Mouse (Mus musculus): ENCODE measurements around the gene Gzmf. TPM values are rescaled to one million over a fixed set of nuclear protein-coding genes. Genes with fewer than 3 reads are reported as not detected.
"Not testable (repeated sequence)": the region's sequence is repeated elsewhere in the genome, so short reads cannot be mapped to it uniquely, and the experiment has no call there.

Gene Gzmf
- total RNA-seq (2017) = not detected in 3 replicates

- ATAC-seq (replicated peaks; ENCODE audit: insufficient number of reproducible peaks, low FRiP score, low TSS enrichment, poor library complexity, severe bottlenecking) = no peak
Observed at GRCm38 (mm10) chr14:56211317-56211716, at the start of gene Gzmf. TSS of gene Gzmf (minus strand) at chr14:56211417.

GRCm38 (mm10) chr14:56240409-56240808, 29.2 kb upstream of the Gzmf start:
- ATAC-seq (replicated peaks; ENCODE audit: insufficient number of reproducible peaks, low FRiP score, low TSS enrichment, poor library complexity, severe bottlenecking) = no peak

GRCm38 (mm10) chr14:56234556-56234955, 23.3 kb upstream of the Gzmf start, which contains the start of gene Gzmc:
TSS of gene Gzmc (minus strand) at chr14:56234656.
- ATAC-seq (replicated peaks; ENCODE audit: insufficient number of reproducible peaks, low FRiP score, low TSS enrichment, poor library complexity, severe bottlenecking) = no peak

- no peak for ATAC-seq (replicated peaks; ENCODE audit: insufficient number of reproducible peaks, low FRiP score, low TSS enrichment, poor library complexity, severe bottlenecking)
Observed at GRCm38 (mm10) chr14:56205613-56206012, 5.6 kb downstream of the Gzmf start.

- not testable (repeated sequence) for ATAC-seq (replicated peaks; ENCODE audit: insufficient number of reproducible peaks, low FRiP score, low TSS enrichment, poor library complexity, severe bottlenecking)
Observed at GRCm38 (mm10) chr14:56205021-56205420, 6.2 kb downstream of the Gzmf start.

GRCm38 (mm10) chr14:56203975-56204374, 7.2 kb downstream of the Gzmf start:
- ATAC-seq (replicated peaks; ENCODE audit: insufficient number of reproducible peaks, low FRiP score, low TSS enrichment, poor library complexity, severe bottlenecking) = peak; percentile 70; the same call in 1 of the 2 replicates

- no peak for ATAC-seq (replicated peaks; ENCODE audit: insufficient number of reproducible peaks, low FRiP score, low TSS enrichment, poor library complexity, severe bottlenecking)
Observed at GRCm38 (mm10) chr14:56186946-56187345, 24.3 kb downstream of the Gzmf start.

- ATAC-seq (replicated peaks; ENCODE audit: insufficient number of reproducible peaks, low FRiP score, low TSS enrichment, poor library complexity, severe bottlenecking) = no peak
Observed at GRCm38 (mm10) chr14:56186521-56186920, 24.7 kb downstream of the Gzmf start.

- ATAC-seq (replicated peaks; ENCODE audit: insufficient number of reproducible peaks, low FRiP score, low TSS enrichment, poor library complexity, severe bottlenecking) = not testable (repeated sequence)
Observed at GRCm38 (mm10) chr14:56177651-56178050, 33.6 kb downstream of the Gzmf start.

GRCm38 (mm10) chr14:56174499-56174898, 36.7 kb downstream of the Gzmf start, which contains the start of gene Gzmn:
TSS of gene Gzmn (minus strand) at chr14:56174599.
- no peak for ATAC-seq (replicated peaks; ENCODE audit: insufficient number of reproducible peaks, low FRiP score, low TSS enrichment, poor library complexity, severe bottlenecking)

- ATAC-seq (replicated peaks; ENCODE audit: insufficient number of reproducible peaks, low FRiP score, low TSS enrichment, poor library complexity, severe bottlenecking) = no peak
Observed at GRCm38 (mm10) chr14:56173396-56173795, 37.8 kb downstream of the Gzmf start.

- ATAC-seq (replicated peaks; ENCODE audit: insufficient number of reproducible peaks, low FRiP score, low TSS enrichment, poor library complexity, severe bottlenecking) = no peak
Observed at GRCm38 (mm10) chr14:56172744-56173143, 38.5 kb downstream of the Gzmf start.

- no peak for ATAC-seq (replicated peaks; ENCODE audit: insufficient number of reproducible peaks, low FRiP score, low TSS enrichment, poor library complexity, severe bottlenecking)
Observed at GRCm38 (mm10) chr14:56168009-56168408, 43.2 kb downstream of the Gzmf start.

GRCm38 (mm10) chr14:56162109-56162508, 49.1 kb downstream of the Gzmf start:
- ATAC-seq (replicated peaks; ENCODE audit: insufficient number of reproducible peaks, low FRiP score, low TSS enrichment, poor library complexity, severe bottlenecking) = no peak

- not testable (repeated sequence) for ATAC-seq (replicated peaks; ENCODE audit: insufficient number of reproducible peaks, low FRiP score, low TSS enrichment, poor library complexity, severe bottlenecking)
Observed at GRCm38 (mm10) chr14:56159479-56159878, 51.7 kb downstream of the Gzmf start, which contains the start of gene Gzmg. TSS of gene Gzmg (minus strand) at chr14:56159579.

GRCm38 (mm10) chr14:56155340-56155739, 55.9 kb downstream of the Gzmf start:
- ATAC-seq (replicated peaks; ENCODE audit: insufficient number of reproducible peaks, low FRiP score, low TSS enrichment, poor library complexity, severe bottlenecking) = no peak

Other genes starting within 250 kb of the Gzmf start
- gene Mcpt1, start 193.4 kb downstream of the Gzmf start, total RNA-seq (2017) = not detected in 3 replicates
- not detected in 3 replicates for gene Mcpt9, start 180.9 kb downstream of the Gzmf start, total RNA-seq (2017)
- not detected in 3 replicates for gene Mcpt2, start 169.4 kb downstream of the Gzmf start, total RNA-seq (2017)
- gene Mcpt4, start 149.1 kb downstream of the Gzmf start, total RNA-seq (2017) = not detected in 3 replicates
- gene Mcpt8, start 126.1 kb downstream of the Gzmf start, total RNA-seq (2017) = 8.4 to 33.5 TPM (median 9.9 TPM) in 3 replicates
- 0.43 TPM in 1 of 3 replicates, not detected in the others for gene Ctsg, start 108.8 kb downstream of the Gzmf start, total RNA-seq (2017)
- gene Gzme, start 90.8 kb downstream of the Gzmf start, total RNA-seq (2017) = not detected in 3 replicates
- gene Gzmd, start 78.8 kb downstream of the Gzmf start, total RNA-seq (2017) = not detected in 3 replicates
- gene Gzmg, start 51.8 kb downstream of the Gzmf start, total RNA-seq (2017) = not detected in 3 replicates
- 1.8 TPM in 1 of 3 replicates, not detected in the others for gene Gzmn, start 36.8 kb downstream of the Gzmf start, total RNA-seq (2017)
- 2.5 to 7.6 TPM in 2 of 3 replicates, not detected in the other for gene Gzmc, start 23.2 kb upstream of the Gzmf start, total RNA-seq (2017)
- 264 to 599 TPM (median 278 TPM) in 3 replicates for gene Gzmb, start 50.8 kb upstream of the Gzmf start, total RNA-seq (2017)
- gene Atp12a, start 153.7 kb upstream of the Gzmf start, total RNA-seq (2017) = not detected in 3 replicates
- 0.64 to 2.1 TPM (median 0.67 TPM) in 3 replicates for gene Rnf17, start 191.2 kb upstream of the Gzmf start, total RNA-seq (2017)

All from monocyte, adult 5-6 weeks (primary cell).